Mouse (Mus musculus) spleen, adult 2 months (tissue): ENCODE results near the gene Stard3.

Source experiments
- CTCF ChIP-seq: fragments of 200-500 bp; IDR thresholded peaks from 2 replicates; pipeline ENCODE4 v1.5.1; 2011; ENCODE audit warnings: mild to moderate bottlenecking, inconsistent platforms; ENCODE audit not compliant: insufficient read depth, insufficient read length, insufficient replicate concordance; ENCODE audit errors: extremely low read depth
- POLR2A ChIP-seq: fragments of 200-500 bp; IDR thresholded peaks from 2 replicates; pipeline ENCODE4 v1.6.1; 2011; ENCODE audit warnings: low read depth, low read length, inconsistent platforms

DNA sequence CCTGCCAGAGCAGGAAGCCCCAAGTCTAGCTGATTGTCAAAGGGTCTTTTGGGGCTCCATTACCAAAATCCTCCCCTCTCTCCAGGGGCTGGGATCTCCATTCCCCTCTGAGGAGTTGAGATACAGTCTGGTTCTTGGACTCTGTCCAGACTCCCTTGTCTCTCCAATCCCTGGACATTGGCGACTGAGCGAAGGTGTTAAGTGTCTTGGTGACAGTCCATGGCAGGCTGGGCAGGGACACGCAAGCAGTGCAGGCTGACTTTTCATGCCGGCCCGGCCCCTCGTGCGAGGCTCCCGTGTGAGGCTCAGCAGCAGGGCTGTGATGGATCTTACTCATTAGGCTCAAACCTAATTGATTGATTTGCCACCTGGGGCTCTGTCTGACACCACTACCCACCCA lies 16.1 kb downstream of the Stard3 start:
- TF ChIP-seq POLR2A: no peak
- no peak for TF ChIP-seq CTCF
